Mouse (Mus musculus) embryo, embryonic 9.5 days (tissue): ENCODE measurements around the gene 4933400A11Rik.
A peak's percentile ranks its signal among the peaks of the same experiment; 100 is the strongest.

ENCODE experiments used
- DNase-seq: peaks from one replicate; pipeline ENCODE4 v3.0.0-alpha.2; 2017; ENCODE audit errors: extremely low spot score

Gene 4933400A11Rik

GRCm38 (mm10) chrX:169779535-169779934 is at the start of gene 4933400A11Rik:
Gene 4933400A11Rik, minus strand, starts transcription at chrX:169779635.
- DNase-seq = no peak

GRCm38 (mm10) chrX:169828136-169828535 is 48.7 kb upstream of the 4933400A11Rik start:
- peak; percentile 28 for DNase-seq

- DNase-seq = no peak
Measured at GRCm38 (mm10) chrX:169827720-169828119, 48.3 kb upstream of the 4933400A11Rik start.

GRCm38 (mm10) chrX:169826947-169827346 is 47.5 kb upstream of the 4933400A11Rik start:
- peak; percentile 15 for DNase-seq

GRCm38 (mm10) chrX:169813673-169814072 is 34.2 kb upstream of the 4933400A11Rik start:
- no peak for DNase-seq

- no peak for DNase-seq
Measured at GRCm38 (mm10) chrX:169811783-169812182, 32.3 kb upstream of the 4933400A11Rik start.

- no peak for DNase-seq
Measured at GRCm38 (mm10) chrX:169811318-169811717, 31.9 kb upstream of the 4933400A11Rik start.

- DNase-seq = no peak
Measured at GRCm38 (mm10) chrX:169807744-169808143, 28.3 kb upstream of the 4933400A11Rik start.

- no peak for DNase-seq
Measured at GRCm38 (mm10) chrX:169805791-169806190, 26.4 kb upstream of the 4933400A11Rik start.

- no peak for DNase-seq
Measured at GRCm38 (mm10) chrX:169800238-169800637, 20.8 kb upstream of the 4933400A11Rik start.

- peak; percentile 54 for DNase-seq
Measured at GRCm38 (mm10) chrX:169798987-169799680, 19.7 kb upstream of the 4933400A11Rik start.

- DNase-seq = no peak
Measured at GRCm38 (mm10) chrX:169797148-169797547, 17.7 kb upstream of the 4933400A11Rik start.

- DNase-seq = no peak
Measured at GRCm38 (mm10) chrX:169794831-169795311, 15.4 kb upstream of the 4933400A11Rik start.

- DNase-seq = no peak
Measured at GRCm38 (mm10) chrX:169794421-169794820, 15.0 kb upstream of the 4933400A11Rik start.

GRCm38 (mm10) chrX:169792879-169793278 is 13.4 kb upstream of the 4933400A11Rik start:
- no peak for DNase-seq

- no peak for DNase-seq
Measured at GRCm38 (mm10) chrX:169789702-169790101, 10.3 kb upstream of the 4933400A11Rik start.

- no peak for DNase-seq
Measured at GRCm38 (mm10) chrX:169758001-169758400, 21.4 kb downstream of the 4933400A11Rik start.

- peak; percentile 2 for DNase-seq
Measured at GRCm38 (mm10) chrX:169735387-169735969, 44.0 kb downstream of the 4933400A11Rik start.
